ENCODE assay signal across 10 mouse cellular contexts in genomic region chr19:41339020-41339836, GRCm38 (mm10). TPM values are rescaled to one million over a fixed set of nuclear protein-coding genes. Genes with fewer than 3 reads are reported as not detected.
DNase-seq lines count a peak whose midpoint lies in the region; ATAC-seq and TF ChIP-seq lines count a peak whose summit lies in the region.
"Had no signal": no experiment of that assay in that cellular context is flagged by ENCODE, and none has a peak within 500 bp of the region (broad histone marks: within the 10 kb centered on the region; RNA-seq: fewer than 3 reads in every experiment).

No protein-coding gene starts in this region.

- POLR2A ChIA-PET in Patski (lab: Charles Lee): no interaction called here

- CTCF ChIA-PET in Patski (lab: Charles Lee): interaction anchor here (1.4 kb wide), 1 partner anchor 13 kb away, joined by 4 read pairs; no protein-coding TSS in a partner anchor

- no peak overlapping the region for H3K4me3 ChIP-seq in forebrain, embryonic 10.5 days
- no peak overlapping the region for H3K4me3 ChIP-seq in forebrain, embryonic 11.5 days (ENCODE audit: low read depth, low read length)
- H3K4me3 ChIP-seq: hindbrain, embryonic 15.5 days; neural tube, embryonic 13.5 days had no signal

- no peak overlapping the region for H3K27ac ChIP-seq in forebrain, embryonic 10.5 days
- H3K27ac ChIP-seq in forebrain, embryonic 11.5 days (ENCODE audit: low read depth, low read length): no peak overlapping the region
- H3K27ac ChIP-seq: hindbrain, embryonic 15.5 days; neural tube, embryonic 13.5 days had no signal

- H3K9me3 ChIP-seq in forebrain, embryonic 10.5 days: no peaks in the 10 kb centered on the region
- no peaks in the 10 kb centered on the region for H3K9me3 ChIP-seq in forebrain, embryonic 11.5 days (ENCODE audit: control insufficient read depth, low read length)
- H3K9me3 ChIP-seq: hindbrain, embryonic 15.5 days; neural tube, embryonic 13.5 days had no signal

- in situ Hi-C loops in Patski (cut with MboI; ENCODE audit: low pct_unique_long_range_greater_than_20kb): no loop called here

- no peaks in the 10 kb centered on the region for H3K27me3 ChIP-seq in Patski
- H3K27me3 ChIP-seq in forebrain, embryonic 10.5 days (ENCODE audit: poor library complexity, severe bottlenecking): no peaks in the 10 kb centered on the region
- no peaks in the 10 kb centered on the region for H3K27me3 ChIP-seq in forebrain, embryonic 11.5 days (ENCODE audit: control insufficient read depth, insufficient read depth, low read length)
- H3K27me3 ChIP-seq: hindbrain, embryonic 15.5 days; neural tube, embryonic 13.5 days had no signal

- H3K4me1 ChIP-seq in forebrain, embryonic 10.5 days: peaks cover 9% of the 10 kb centered on the region
- H3K4me1 ChIP-seq in forebrain, embryonic 11.5 days (replicated peaks; ENCODE audit: control insufficient read depth, insufficient read depth, low read length): no peaks in the 10 kb centered on the region
- H3K4me1 ChIP-seq: hindbrain, embryonic 15.5 days; neural tube, embryonic 13.5 days had no signal

- WGBS in forebrain, embryonic 10.5 days: 75% methylated on average over 21 of the region's 21 CpGs
- WGBS in forebrain, embryonic 11.5 days: 72% methylated on average over 21 of the region's 21 CpGs

- intact Hi-C loops in heart, postnatal 14 days (cut with DNase I): no loop called here

- no peaks in the 10 kb centered on the region for H3K36me3 ChIP-seq in forebrain, embryonic 10.5 days (replicated peaks)
- H3K36me3 ChIP-seq in forebrain, embryonic 11.5 days (ENCODE audit: control insufficient read depth, insufficient read depth, low read length): no peaks in the 10 kb centered on the region
- H3K36me3 ChIP-seq: hindbrain, embryonic 15.5 days; neural tube, embryonic 13.5 days had no signal

- TF ChIP-seq CTCF in Patski (IDR thresholded peaks at IDR 0.05): no peak

- DNase-seq in kidney, adult 9 months: peak; percentile 27
- no peak for DNase-seq in kidney, adult 11 months
- DNase-seq in Patski (ENCODE audit: low read depth, low spot score) (no peak), adipocyte (ENCODE audit: low spot score) (no peak)
- DNase-seq in heart, postnatal 14 days: peak; percentile 20 to 24
- no peak for DNase-seq in forebrain, embryonic 10.5 days (ENCODE audit: extremely low spot score, low spot score)
- no peak for DNase-seq in forebrain, embryonic 11.5 days (ENCODE audit: low spot score)

- H3K4me2 ChIP-seq in forebrain, embryonic 11.5 days (ENCODE audit: low read depth, low read length, severe bottlenecking): no peak overlapping the region
- H3K4me2 ChIP-seq: hindbrain, embryonic 15.5 days; neural tube, embryonic 13.5 days had no signal

- no peak overlapping the region for H3K9ac ChIP-seq in forebrain, embryonic 11.5 days (ENCODE audit: low read length)
- H3K9ac ChIP-seq: hindbrain, embryonic 15.5 days; neural tube, embryonic 13.5 days had no signal

- ATAC-seq in Patski: peak; percentile 21
- peak; percentile 52 for ATAC-seq in megakaryocyte-erythroid progenitor cell, adult 5-6 weeks (replicated peaks; ENCODE audit: low FRiP score, low TSS enrichment, poor library complexity, severe bottlenecking)
- no peak for ATAC-seq in forebrain, embryonic 11.5 days (replicated peaks; ENCODE audit: low FRiP score)

RNA-seq across cellular contexts. Expression of gene Pik3ap1, which starts 45.7 kb away (rescaled TPM):
- polyA plus RNA-seq in Patski (2021): 0.19 TPM
- total RNA-seq in heart, postnatal 14 days (2021): 1 to 10 TPM; 1.5 TPM
- 1.5 and 2.3 TPM in 2 replicates for total RNA-seq in megakaryocyte-erythroid progenitor cell, adult 5-6 weeks (2014; fragmentation: Nextera tagmentation)
- total RNA-seq in megakaryocyte-erythroid progenitor cell, adult 5-6 weeks (2017): 1.2 and 1.4 TPM in 2 replicates
- 1.9 and 2.4 TPM in 2 replicates for polyA plus RNA-seq in forebrain, embryonic 10.5 days (2016; fragmentation: Nextera tagmentation; extraction: Ambion mirVana)
- polyA plus RNA-seq in forebrain, embryonic 11.5 days (2014; fragmentation: Nextera tagmentation; extraction: Ambion mirVana): 3.0 and 3.3 TPM in 2 replicates

Comparison
In these comparisons a context has a peak if more than half of its experiments do, and no peak if none do; other contexts are left out.
1. DNase-seq: peak in kidney, adult 9 months (single experiment) and heart, postnatal 14 days (2 of 2); none in kidney, adult 11 months (single experiment), Patski (single experiment), adipocyte (single experiment), forebrain, embryonic 10.5 days (single experiment) and forebrain, embryonic 11.5 days (single experiment).